Mouse (Mus musculus) embryonic facial prominence, embryonic 13.5 days (tissue): Measurements from ENCODE around the gene Amz2. TPM values are rescaled to one million over a fixed set of nuclear protein-coding genes. Genes with fewer than 3 reads are reported as not detected.

Experiments used
- ATAC-seq: fragments of 200-750 bp; cut with Nextera tagmentation; 2 replicates; pipeline ENCODE4 v1.8.0; 2017; ENCODE audit warnings: low read depth; ENCODE audit not compliant: insufficient number of reproducible peaks, insufficient read depth, low FRiP score, low TSS enrichment
- H3K27ac ChIP-seq: fragments of 300-500 bp; sonication (generic); 2 replicates; pipeline ENCODE4 v1.5.1; 2015; ENCODE audit warnings: moderate library complexity, mild to moderate bottlenecking, inconsistent platforms
- H3K27me3 ChIP-seq: fragments of 300-500 bp; sonication (generic); 2 replicates; pipeline ENCODE4 v1.6.1; 2015; ENCODE audit warnings: mild to moderate bottlenecking, inconsistent platforms
- H3K36me3 ChIP-seq: fragments of 300-500 bp; sonication (generic); 2 replicates; pipeline ENCODE4 v1.6.1; 2015; ENCODE audit warnings: mild to moderate bottlenecking, inconsistent platforms
- H3K4me1 ChIP-seq: fragments of 300-500 bp; sonication (generic); 2 replicates; pipeline ENCODE4 v1.6.1; 2015; ENCODE audit warnings: inconsistent platforms
- H3K4me2 ChIP-seq: fragments of 300-500 bp; sonication (generic); 2 replicates; pipeline ENCODE4 v1.6.1; 2015; ENCODE audit warnings: moderate library complexity, mild to moderate bottlenecking, inconsistent platforms
- H3K4me3 ChIP-seq: fragments of 300-500 bp; sonication (generic); 2 replicates; pipeline ENCODE4 v1.5.1; 2015; ENCODE audit warnings: mild to moderate bottlenecking, inconsistent platforms
- H3K9ac ChIP-seq: fragments of 300-500 bp; sonication (generic); 2 replicates; pipeline ENCODE4 v1.6.1; 2015; ENCODE audit warnings: mild to moderate bottlenecking, inconsistent platforms
- H3K9me3 ChIP-seq: fragments of 300-500 bp; sonication (generic); 2 replicates; pipeline ENCODE4 v1.6.1; 2016; ENCODE audit warnings: inconsistent platforms
- WGBS: fragments of 180-500 bp; shearing (Covaris S2); methylation state at CpG from one replicate; pipeline ENCODE4 v1.1.7; 2015; ENCODE audit warnings: mixed read lengths; 5-methylcytosine and 5-hydroxymethylcytosine counted together
- polyA plus RNA-seq: library from polyadenylated mRNA; unstranded; fragments of >200 nt; fragmentation: Nextera tagmentation; extraction: Ambion mirVana; gene quantifications from 2 replicates; pipeline ENCODE4 v1.2.1, GENCODE M21; 2015

Amz2 gene
- polyA plus RNA-seq, 1 experiment from 2014 or later = 48.4 TPM

DNA sequence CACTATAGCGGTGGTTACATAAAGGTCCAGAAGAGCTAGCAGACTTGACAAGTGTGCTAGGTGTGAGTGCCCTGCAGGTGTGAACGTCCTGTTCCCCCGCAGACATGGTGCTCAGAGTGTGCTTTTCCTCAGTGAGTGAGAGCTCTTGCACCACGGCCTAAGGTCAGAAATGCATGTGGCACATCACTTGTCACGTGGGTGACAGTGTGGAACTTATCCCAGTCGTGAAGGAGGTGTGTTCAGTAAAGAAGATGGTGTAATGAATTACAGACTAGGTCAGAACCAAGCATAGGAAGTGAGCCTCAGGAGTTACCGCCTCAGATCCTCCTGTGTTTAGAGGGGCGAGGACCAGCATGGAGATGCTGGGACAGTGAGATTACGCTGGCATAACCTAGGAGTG lies 30.5 kb upstream of the Amz2 start:
- 89% methylated on average over 9 of the region's 9 CpGs for WGBS
- ATAC-seq = no peak
- Histone ChIP-seq H3K27ac (no peak overlapping the region), H3K4me1 (no peaks in the 10 kb centered on the region), H3K9me3 (no peaks in the 10 kb centered on the region), H3K36me3 (peaks cover 63% of the 10 kb centered on the region), H3K27me3 (no peaks in the 10 kb centered on the region), H3K4me3 (no peak overlapping the region), H3K4me2 (no peak overlapping the region), H3K9ac (no peak overlapping the region)

DNA sequence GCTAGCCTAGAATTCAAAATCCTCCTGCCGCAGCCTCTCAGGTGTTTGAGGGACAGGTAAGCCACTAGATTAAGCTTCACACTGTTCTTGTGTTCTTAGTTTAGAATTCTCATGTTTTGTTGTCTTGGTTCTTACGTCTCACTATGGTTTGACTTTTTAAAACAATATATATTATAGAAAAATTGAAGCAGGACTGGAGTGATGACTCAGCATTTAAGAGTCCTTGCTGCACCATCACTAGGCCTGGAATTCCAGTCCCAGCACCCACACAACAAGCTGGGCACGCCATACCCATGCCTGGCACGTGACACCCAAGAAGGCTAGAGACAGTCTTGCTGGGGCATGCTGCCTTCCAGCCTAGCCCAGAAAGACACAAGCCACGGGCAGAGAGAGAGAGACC lies 19.3 kb upstream of the Amz2 start:
- Histone ChIP-seq H3K36me3 (no peaks in the 10 kb centered on the region), H3K4me1 (no peaks in the 10 kb centered on the region), H3K27me3 (no peaks in the 10 kb centered on the region), H3K9ac (no peak overlapping the region), H3K4me3 (no peak overlapping the region), H3K9me3 (no peaks in the 10 kb centered on the region), H3K27ac (no peak overlapping the region), H3K4me2 (no peak overlapping the region)
- WGBS = 88% methylated on average over 5 of the region's 5 CpGs
- no peak for ATAC-seq

DNA sequence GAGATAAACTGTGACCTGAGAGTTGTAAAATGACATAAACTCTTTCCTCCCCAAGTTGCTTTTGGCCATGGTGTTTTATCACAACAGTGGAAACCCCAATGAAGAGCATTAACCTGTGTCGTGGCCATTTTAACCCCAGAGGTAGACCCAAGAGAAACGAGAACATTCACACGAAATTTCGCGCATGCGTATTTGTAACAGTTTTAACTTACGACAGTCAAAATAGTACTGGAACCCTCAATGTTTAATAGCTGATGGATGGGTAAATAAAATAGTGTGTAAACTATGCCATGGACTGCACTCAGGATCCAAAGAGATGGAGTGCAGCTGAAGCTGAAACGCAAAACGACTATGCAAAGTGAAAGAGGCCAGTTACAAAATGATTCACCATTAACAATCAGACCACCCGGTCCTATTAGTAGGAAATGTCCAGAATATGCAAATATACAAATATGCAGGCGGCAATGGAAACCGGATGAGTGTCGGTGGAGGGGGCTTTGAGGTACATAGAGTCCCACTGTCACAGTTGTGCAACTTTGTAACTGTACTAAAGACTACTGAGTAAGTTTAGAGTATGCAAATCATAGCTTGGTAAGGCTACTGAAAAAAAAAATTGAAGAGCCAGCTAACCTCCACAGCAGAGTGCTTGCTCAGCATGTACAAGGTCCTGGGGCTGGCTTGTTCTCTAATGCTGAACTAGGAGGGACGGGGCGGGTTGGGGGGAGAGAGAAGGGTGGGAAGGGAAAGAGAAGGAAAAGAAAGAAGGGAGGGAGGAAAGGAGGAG lies 15.4 kb upstream of the Amz2 start:
- no peak overlapping the region for H3K9ac ChIP-seq
- 88% methylated on average over 15 of the region's 15 CpGs for WGBS
- no peaks in the 10 kb centered on the region for H3K36me3 ChIP-seq
- no peaks in the 10 kb centered on the region for H3K9me3 ChIP-seq
- H3K4me3 ChIP-seq = no peak overlapping the region
- no peaks in the 10 kb centered on the region for H3K27me3 ChIP-seq
- H3K4me2 ChIP-seq = no peak overlapping the region
- ATAC-seq = no peak
- H3K4me1 ChIP-seq = no peaks in the 10 kb centered on the region
- no peak overlapping the region for H3K27ac ChIP-seq

DNA sequence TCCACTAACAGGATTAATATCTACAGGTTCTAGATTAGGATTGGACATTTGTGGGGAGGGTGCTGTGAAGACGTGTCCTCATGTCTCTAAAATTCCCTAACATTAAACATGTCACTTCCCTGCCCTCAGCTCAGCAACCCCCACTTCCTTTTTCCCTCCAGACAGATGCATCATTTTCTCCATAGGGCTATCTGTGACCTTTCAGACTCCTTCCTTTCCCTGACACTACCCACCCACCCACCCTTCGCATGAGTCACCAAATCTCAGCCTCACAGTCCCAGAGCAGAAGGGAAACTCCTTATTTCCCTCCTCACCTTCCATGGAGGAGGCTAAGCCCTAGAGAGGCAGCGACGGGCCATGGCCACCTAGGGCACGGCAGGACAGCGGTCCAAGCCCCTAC lies 12.1 kb upstream of the Amz2 start, which contains the start of gene 9930022D16Rik:
9930022D16Rik (plus strand) TSS at position 301 of the 400 bp plus-strand sequence.
- Histone ChIP-seq H3K36me3 (no peaks in the 10 kb centered on the region), H3K27me3 (no peaks in the 10 kb centered on the region), H3K4me2 (no peak within 1 kb of the TSS), H3K4me1 (no peaks in the 10 kb centered on the region), H3K9ac (no peak within 1 kb of the TSS), H3K27ac (no peak within 1 kb of the TSS), H3K4me3 (no peak within 1 kb of the TSS), H3K9me3 (no peaks in the 10 kb centered on the region)
- ATAC-seq = no peak
- WGBS = 88% methylated on average over 6 of the region's 6 CpGs

DNA sequence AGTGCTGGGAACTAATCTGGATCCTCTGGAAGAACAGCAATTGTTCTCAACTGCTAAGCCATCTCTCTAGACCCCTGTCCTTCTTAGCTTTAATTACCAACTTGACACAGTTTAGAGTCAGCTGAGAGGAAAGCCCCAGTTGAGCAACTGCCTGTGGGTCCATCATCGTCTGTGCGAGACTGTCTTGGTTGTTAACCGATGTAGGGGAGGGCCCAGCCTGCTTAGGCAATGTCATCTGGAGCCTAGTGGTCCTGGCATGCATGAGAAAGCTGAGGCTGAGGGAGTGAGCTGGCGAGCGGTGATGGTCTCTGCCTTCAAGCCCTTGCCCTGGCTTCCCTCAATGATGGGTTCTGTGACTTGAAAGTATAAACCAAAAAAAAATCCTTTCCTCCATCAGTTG lies 10.9 kb upstream of the Amz2 start:
- ATAC-seq = no peak
- Histone ChIP-seq H3K9me3 (no peaks in the 10 kb centered on the region), H3K36me3 (no peaks in the 10 kb centered on the region), H3K9ac (no peak overlapping the region), H3K4me3 (no peak overlapping the region), H3K4me2 (no peak overlapping the region), H3K27me3 (peaks cover 5% of the 10 kb centered on the region), H3K27ac (no peak overlapping the region), H3K4me1 (no peaks in the 10 kb centered on the region)
- 85% methylated on average over 5 of the region's 5 CpGs for WGBS

DNA sequence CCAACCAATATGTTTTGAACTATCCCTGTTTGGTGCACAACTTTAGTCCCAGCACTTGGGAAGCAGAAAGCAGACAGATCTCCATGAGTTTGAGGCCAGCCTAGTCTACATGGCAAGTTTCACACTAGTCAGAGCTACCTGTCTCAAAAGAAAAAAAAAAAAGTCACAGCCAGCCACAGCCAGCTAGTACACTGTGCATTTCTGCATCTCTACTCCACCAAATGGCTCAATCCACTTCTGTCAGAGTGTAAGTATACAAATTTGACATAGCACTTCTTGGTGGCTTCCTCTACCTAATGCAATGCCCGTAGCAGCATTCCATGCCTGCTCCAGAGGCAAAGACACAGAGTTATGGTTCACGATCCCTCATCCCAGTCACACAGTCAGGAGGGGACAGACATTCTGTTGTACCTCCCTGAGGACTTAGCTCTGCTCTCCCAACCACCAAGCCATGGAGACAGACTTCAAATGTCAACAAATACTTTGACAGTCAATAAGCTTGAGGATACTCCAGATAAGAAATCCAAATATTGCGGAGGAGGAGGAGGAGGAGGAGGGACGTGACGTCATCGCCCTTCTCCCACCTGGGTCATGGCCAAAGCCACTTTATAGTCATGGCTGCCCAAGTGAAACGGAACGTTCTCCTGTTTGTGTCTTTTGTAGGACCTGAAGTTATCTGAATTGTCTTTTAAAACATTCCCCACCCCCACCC lies 8.9 kb upstream of the Amz2 start:
- H3K9me3 ChIP-seq = no peaks in the 10 kb centered on the region
- no peak overlapping the region for H3K9ac ChIP-seq
- no peak for ATAC-seq
- no peak overlapping the region for H3K27ac ChIP-seq
- H3K4me2 ChIP-seq = no peak overlapping the region
- WGBS = 84% methylated on average over 8 of the region's 8 CpGs
- no peaks in the 10 kb centered on the region for H3K36me3 ChIP-seq
- no peak overlapping the region for H3K4me3 ChIP-seq
- peaks cover 8% of the 10 kb centered on the region for H3K27me3 ChIP-seq
- no peaks in the 10 kb centered on the region for H3K4me1 ChIP-seq

DNA sequence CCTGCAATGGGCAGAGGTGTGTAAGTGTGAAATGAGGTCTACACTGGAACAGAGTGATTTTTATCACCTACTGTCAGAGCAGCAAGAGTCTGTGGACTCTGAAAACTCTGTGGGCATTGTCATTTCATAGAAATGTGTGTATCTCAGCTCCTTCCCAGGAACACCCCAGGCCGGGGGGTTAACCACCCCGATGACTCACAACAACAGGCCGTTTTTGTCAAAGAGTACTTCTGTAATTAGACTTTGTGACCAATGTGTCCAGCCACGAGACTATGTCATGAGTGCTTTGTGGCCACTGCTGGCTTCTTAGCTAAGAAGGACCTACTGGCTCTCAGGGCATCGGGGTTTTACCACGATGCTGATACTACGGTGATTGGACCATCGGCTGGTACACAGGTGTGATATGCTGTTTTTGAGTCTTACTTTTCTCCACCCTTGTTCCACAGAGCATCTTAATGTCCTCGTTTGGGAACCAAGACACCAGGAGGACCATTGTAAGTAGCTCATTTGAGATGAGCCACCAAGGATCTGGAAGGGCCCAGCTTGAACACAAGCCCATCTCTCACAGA lies 8.2 kb upstream of the Amz2 start:
- Histone ChIP-seq H3K4me2 (no peak overlapping the region), H3K9ac (no peak overlapping the region), H3K4me1 (no peaks in the 10 kb centered on the region), H3K9me3 (no peaks in the 10 kb centered on the region), H3K27ac (no peak overlapping the region), H3K27me3 (peaks cover 8% of the 10 kb centered on the region), H3K36me3 (no peaks in the 10 kb centered on the region), H3K4me3 (no peak overlapping the region)
- 83% methylated on average over 9 of the region's 9 CpGs for WGBS
- no peak for ATAC-seq

DNA sequence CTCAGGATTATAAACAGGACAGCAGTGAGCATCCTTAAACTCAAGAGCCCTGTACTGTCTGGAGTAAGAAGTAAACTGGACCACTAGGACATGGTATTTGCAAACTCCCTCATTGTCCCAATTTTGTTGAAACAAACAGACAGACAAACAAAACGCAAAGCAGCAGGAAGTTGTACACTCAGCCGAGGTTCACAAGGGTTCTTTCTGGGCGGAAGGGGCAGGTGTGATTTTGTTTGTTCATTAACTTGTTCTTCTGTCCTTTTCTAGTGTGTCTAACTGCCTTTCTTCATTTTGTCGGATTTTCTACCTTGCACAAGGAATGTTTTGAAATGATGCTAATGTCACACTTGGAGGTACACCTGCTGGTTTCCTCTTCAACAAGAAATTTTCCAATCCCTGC lies 6.3 kb upstream of the Amz2 start:
- no peak overlapping the region for H3K4me2 ChIP-seq
- 52% methylated on average over 4 of the region's 4 CpGs for WGBS
- H3K27me3 ChIP-seq = peaks cover 8% of the 10 kb centered on the region
- no peaks in the 10 kb centered on the region for H3K36me3 ChIP-seq
- H3K4me1 ChIP-seq = no peaks in the 10 kb centered on the region
- H3K9me3 ChIP-seq = no peaks in the 10 kb centered on the region
- H3K27ac ChIP-seq = no peak overlapping the region
- no peak overlapping the region for H3K4me3 ChIP-seq
- ATAC-seq = no peak
- no peak overlapping the region for H3K9ac ChIP-seq

DNA sequence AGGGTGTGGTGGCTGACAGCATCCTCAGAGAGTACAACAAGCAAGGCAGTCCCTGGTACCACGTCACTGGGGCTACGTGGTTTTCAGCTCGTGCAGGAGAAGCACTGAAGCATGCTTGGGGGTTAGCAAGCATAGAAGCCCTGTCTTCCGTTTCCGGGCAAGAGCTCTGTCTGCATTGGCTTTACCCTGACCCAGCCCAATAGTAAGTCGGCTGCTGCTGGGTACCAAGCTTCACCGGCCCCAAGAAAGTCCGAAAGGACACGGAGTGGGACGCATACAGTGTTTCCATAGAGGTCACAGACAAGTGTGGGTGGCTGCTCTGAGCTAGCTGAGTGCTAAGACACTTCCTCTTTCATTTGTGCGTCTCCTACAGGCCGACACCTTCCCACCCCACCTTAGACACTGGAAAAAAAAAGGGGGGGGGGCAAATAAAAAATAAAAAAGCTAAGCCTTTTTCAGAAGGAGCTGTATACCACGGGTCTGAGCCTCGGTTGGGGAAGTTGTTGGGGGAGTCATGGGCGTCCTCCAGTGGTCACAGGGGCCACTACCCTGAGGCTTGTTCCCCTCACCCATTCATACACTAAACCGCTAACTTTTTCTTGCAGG lies 5.7 kb upstream of the Amz2 start:
- ATAC-seq = no peak
- Histone ChIP-seq H3K9me3 (no peaks in the 10 kb centered on the region), H3K4me2 (peak overlapping the region; percentile 16; the same call in 1 of the 2 replicates), H3K4me3 (no peak overlapping the region), H3K36me3 (no peaks in the 10 kb centered on the region), H3K4me1 (no peaks in the 10 kb centered on the region), H3K9ac (no peak overlapping the region), H3K27ac (no peak overlapping the region), H3K27me3 (peaks cover 8% of the 10 kb centered on the region)
- WGBS = 43% methylated on average over 16 of the region's 16 CpGs

DNA sequence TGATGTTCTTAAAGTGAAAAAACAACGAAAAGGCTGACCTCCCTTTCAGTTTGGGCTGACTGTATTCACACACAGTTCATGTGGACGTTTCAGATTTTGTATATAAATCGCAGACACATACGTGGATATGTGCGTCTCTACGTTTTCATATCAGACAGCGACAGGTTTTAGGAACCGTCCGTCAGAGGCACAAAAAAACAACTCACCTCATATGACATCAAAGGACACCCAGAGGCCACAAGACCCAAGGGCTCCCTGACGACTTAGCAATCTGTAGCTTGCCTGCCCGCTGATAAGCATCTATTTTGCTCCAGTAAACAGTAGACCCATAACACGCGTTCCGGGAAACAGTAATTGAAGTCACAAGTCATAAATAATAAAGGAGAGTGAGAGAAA lies 5.2 kb upstream of the Amz2 start:
- Histone ChIP-seq H3K27ac (no peak overlapping the region), H3K9ac (no peak overlapping the region), H3K9me3 (no peaks in the 10 kb centered on the region), H3K4me2 (no peak overlapping the region), H3K27me3 (peaks cover 8% of the 10 kb centered on the region), H3K4me1 (no peaks in the 10 kb centered on the region), H3K4me3 (no peak overlapping the region), H3K36me3 (no peaks in the 10 kb centered on the region)
- ATAC-seq = no peak
- 72% methylated on average over 14 of the region's 14 CpGs for WGBS

DNA sequence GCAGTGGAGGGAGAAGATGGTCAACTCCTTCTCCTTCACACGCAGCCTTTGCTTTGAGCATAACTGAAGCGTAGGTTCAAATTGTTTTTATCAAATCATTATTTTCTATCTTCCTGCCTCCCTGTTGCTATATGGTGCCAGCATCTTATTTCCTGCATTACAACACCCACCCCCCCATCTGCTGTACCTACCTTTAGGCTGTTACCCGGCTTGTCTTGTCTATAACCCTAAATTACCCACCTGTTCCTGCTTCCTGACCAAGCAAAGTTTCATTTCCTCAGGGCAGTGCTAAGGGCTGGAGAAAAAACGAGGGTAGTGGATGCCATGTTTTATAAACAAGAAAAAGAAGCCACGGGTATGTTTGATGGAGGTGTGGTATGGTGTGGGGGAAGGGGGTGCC lies 4.5 kb upstream of the Amz2 start:
- Histone ChIP-seq H3K27me3 (peaks cover 8% of the 10 kb centered on the region), H3K4me1 (no peaks in the 10 kb centered on the region), H3K9ac (no peak overlapping the region), H3K4me3 (no peak overlapping the region), H3K27ac (no peak overlapping the region), H3K36me3 (no peaks in the 10 kb centered on the region), H3K4me2 (no peak overlapping the region), H3K9me3 (no peaks in the 10 kb centered on the region)
- no peak for ATAC-seq
- 75% methylated on average over 5 of the region's 5 CpGs for WGBS
